Mouse (Mus musculus) stomach, postnatal 0 days (tissue): ENCODE measurements around the gene Ctnna2. TPM values are rescaled to one million over a fixed set of nuclear protein-coding genes. Genes with fewer than 3 reads are reported as not detected.

ENCODE experiments used
- ATAC-seq: fragments of 200-750 bp; cut with Nextera tagmentation; 2 replicates; pipeline ENCODE4 v1.8.0; 2017; ENCODE audit not compliant: low FRiP score, low TSS enrichment
- DNase-seq: peaks from one replicate; pipeline ENCODE4 v3.0.0-alpha.2; 2016; ENCODE audit warnings: low spot score
- H3K27ac ChIP-seq: fragments of 300-500 bp; sonication (generic); replicated peaks from 2 replicates; pipeline ENCODE4 v1.5.1; 2014; ENCODE audit warnings: mild to moderate bottlenecking, control low read depth
- H3K27me3 ChIP-seq: fragments of 300-500 bp; sonication (generic); 2 replicates; pipeline ENCODE4 v1.6.1; 2014; ENCODE audit warnings: low read length; ENCODE audit not compliant: control insufficient read depth, insufficient read depth
- H3K36me3 ChIP-seq: fragments of 300-500 bp; sonication (generic); 2 replicates; pipeline ENCODE4 v1.6.1; 2014; ENCODE audit warnings: low read length, mixed read lengths; ENCODE audit not compliant: control insufficient read depth, insufficient read depth
- H3K4me1 ChIP-seq: fragments of 300-500 bp; sonication (generic); replicated peaks from 2 replicates; pipeline ENCODE4 v1.6.1; 2014; ENCODE audit warnings: antibody characterized with exemption; ENCODE audit not compliant: control insufficient read depth, insufficient read depth
- H3K4me2 ChIP-seq: fragments of 300-500 bp; sonication (generic); replicated peaks from 2 replicates; pipeline ENCODE4 v1.6.1; 2014; ENCODE audit warnings: low read depth, mild to moderate bottlenecking, control low read depth, moderate library complexity
- H3K4me3 ChIP-seq: fragments of 300-500 bp; sonication (generic); 2 replicates; pipeline ENCODE4 v1.5.1; 2014; ENCODE audit warnings: low read depth, low read length, control low read depth
- H3K9ac ChIP-seq: fragments of 300-500 bp; sonication (generic); 2 replicates; pipeline ENCODE4 v1.6.1; 2014; ENCODE audit warnings: mild to moderate bottlenecking, low read length, control low read depth, mixed read lengths
- H3K9me3 ChIP-seq: fragments of 300-500 bp; sonication (generic); 2 replicates; pipeline ENCODE4 v1.6.1; 2016; ENCODE audit warnings: low read length; ENCODE audit not compliant: control insufficient read depth
- CTCF ChIP-seq: IDR thresholded peaks from 2 replicates; pipeline ENCODE4 v1.5.1; 2016; ENCODE audit warnings: antibody characterized with exemption, low read depth, mild to moderate bottlenecking, moderate library complexity
- EP300 ChIP-seq: optimal IDR thresholded peaks from 2 replicates; pipeline ENCODE3; 2016; ENCODE audit warnings: antibody characterized with exemption
- WGBS: fragments of 180-500 bp; shearing (Covaris S2); extraction: QIAGEN DNeasy Blood & Tissue Kit; methylation state at CpG from one replicate; pipeline ENCODE4 v1.1.7; 2014; 5-methylcytosine and 5-hydroxymethylcytosine counted together
- polyA plus RNA-seq: library from polyadenylated mRNA; unstranded; fragments of >200 nt; fragmentation: Nextera tagmentation; extraction: Ambion mirVana; gene quantifications from 2 replicates; pipeline ENCODE4 v1.2.1, GENCODE M21; 2015

The Ctnna2 gene
- polyA plus RNA-seq, 1 experiment from 2014 or later: 1.9 TPM

DNA sequence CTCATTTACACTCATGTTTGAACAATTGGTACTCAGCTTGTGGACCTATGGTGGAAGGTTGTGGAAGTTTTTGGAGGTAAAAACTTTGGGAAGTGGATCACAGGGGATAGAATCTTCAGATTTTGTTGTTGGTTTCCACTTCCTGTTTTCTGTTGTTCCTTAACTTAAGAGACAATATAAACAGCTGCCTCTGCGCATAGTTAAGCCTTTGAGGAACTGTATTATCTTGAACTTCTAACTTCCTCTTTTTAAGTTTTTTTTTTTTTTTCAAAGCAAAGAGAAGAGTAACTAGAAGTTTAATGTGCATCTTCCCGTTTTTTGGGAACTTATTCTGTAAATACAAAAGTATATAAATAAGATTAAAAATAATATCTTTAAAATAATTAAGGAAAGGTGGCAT, 644.0 kb downstream of the Ctnna2 start:
- Histone ChIP-seq H3K27me3 (no peaks in the 10 kb centered on the region), H3K27ac (no peak overlapping the region), H3K9ac (no peak overlapping the region), H3K4me1 (no peaks in the 10 kb centered on the region), H3K36me3 (no peaks in the 10 kb centered on the region), H3K4me3 (no peak overlapping the region), H3K4me2 (no peak overlapping the region), H3K9me3 (no peaks in the 10 kb centered on the region)
- DNase-seq (no peak), ATAC-seq (no peak)
- no peak for TF ChIP-seq EP300
- TF ChIP-seq CTCF: no peak
- 84% methylated on average over 2 of the region's 2 CpGs for WGBS

DNA sequence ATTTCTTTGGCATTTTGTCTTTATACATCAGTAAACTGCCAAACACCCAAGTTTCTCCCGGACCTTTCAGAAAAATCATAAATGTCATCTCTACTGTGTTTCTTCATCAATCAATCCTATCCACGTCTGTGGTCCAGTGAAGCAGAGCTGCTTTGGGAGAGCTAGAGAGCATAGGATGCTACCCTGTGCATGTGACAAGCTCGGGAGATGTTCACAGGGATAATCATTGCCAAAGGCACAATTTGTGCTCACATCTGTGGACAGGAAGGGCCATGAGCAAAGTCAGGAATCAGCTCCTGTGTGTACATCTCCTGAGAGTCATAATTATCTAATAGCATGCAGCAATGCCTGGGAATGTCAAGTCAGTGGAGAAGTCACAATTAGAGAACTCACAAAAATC, 654.8 kb downstream of the Ctnna2 start:
- H3K9ac ChIP-seq: no peak overlapping the region
- 61% methylated on average over 3 of the region's 3 CpGs for WGBS
- H3K4me1 ChIP-seq: no peaks in the 10 kb centered on the region
- DNase-seq: no peak
- H3K27ac ChIP-seq: no peak overlapping the region
- ATAC-seq: no peak
- no peaks in the 10 kb centered on the region for H3K27me3 ChIP-seq
- TF ChIP-seq CTCF (no peak), EP300 (no peak)
- H3K4me3 ChIP-seq: no peak overlapping the region
- H3K4me2 ChIP-seq: no peak overlapping the region
- H3K9me3 ChIP-seq: no peaks in the 10 kb centered on the region
- no peaks in the 10 kb centered on the region for H3K36me3 ChIP-seq

DNA sequence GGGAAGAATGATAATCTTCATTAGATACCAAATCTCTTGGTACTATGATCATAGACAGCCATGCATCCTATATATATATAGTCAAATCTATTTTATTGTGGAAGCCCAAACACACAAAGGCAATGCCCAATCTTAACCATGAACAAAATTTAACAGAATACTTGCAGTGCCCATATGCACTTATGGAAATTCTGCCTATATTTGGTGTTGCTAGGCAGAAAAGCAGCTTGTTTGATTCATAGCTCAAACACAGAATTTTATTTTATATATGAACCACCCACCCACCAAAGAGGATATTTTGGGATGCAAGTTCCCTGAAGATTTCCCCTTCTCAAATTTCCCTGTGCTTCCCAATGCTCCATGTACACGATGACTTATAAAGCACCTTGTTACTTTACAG, 655.2 kb downstream of the Ctnna2 start:
- H3K9ac ChIP-seq: no peak overlapping the region
- no peak overlapping the region for H3K4me3 ChIP-seq
- no peaks in the 10 kb centered on the region for H3K9me3 ChIP-seq
- H3K36me3 ChIP-seq: no peaks in the 10 kb centered on the region
- no peak overlapping the region for H3K27ac ChIP-seq
- no peak overlapping the region for H3K4me2 ChIP-seq
- 74% methylated on average over 1 of the region's 1 CpGs for WGBS
- TF ChIP-seq EP300: no peak
- TF ChIP-seq CTCF: no peak
- DNase-seq (no peak), ATAC-seq (no peak)
- no peaks in the 10 kb centered on the region for H3K27me3 ChIP-seq
- no peaks in the 10 kb centered on the region for H3K4me1 ChIP-seq

DNA sequence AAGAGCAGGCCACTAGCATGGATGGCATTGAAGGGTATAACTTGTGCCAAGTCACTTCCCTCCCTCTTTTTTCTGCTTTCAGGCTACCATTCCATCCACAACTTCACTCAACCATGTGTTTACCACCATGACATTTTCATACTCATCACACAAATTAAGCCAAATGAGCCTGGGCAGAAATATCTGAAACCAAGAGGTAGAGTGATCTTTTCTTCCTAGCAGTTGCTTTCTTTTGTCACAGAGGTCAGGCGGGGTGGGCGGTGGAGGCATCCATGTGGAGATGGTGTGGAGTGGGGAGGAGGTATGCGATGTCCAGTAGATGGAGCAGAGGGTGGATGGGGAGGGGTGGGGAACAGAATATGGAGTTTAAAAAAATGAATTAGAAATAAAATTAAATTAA, 672.7 kb downstream of the Ctnna2 start:
- no peaks in the 10 kb centered on the region for H3K27me3 ChIP-seq
- H3K9ac ChIP-seq: no peak overlapping the region
- no peak for ATAC-seq
- 86% methylated on average over 3 of the region's 3 CpGs for WGBS
- no peaks in the 10 kb centered on the region for H3K9me3 ChIP-seq
- no peaks in the 10 kb centered on the region for H3K4me1 ChIP-seq
- TF ChIP-seq EP300: no peak
- no peak for TF ChIP-seq CTCF
- H3K36me3 ChIP-seq: no peaks in the 10 kb centered on the region
- no peak overlapping the region for H3K4me2 ChIP-seq
- no peak overlapping the region for H3K4me3 ChIP-seq
- no peak overlapping the region for H3K27ac ChIP-seq
- DNase-seq: no peak

DNA sequence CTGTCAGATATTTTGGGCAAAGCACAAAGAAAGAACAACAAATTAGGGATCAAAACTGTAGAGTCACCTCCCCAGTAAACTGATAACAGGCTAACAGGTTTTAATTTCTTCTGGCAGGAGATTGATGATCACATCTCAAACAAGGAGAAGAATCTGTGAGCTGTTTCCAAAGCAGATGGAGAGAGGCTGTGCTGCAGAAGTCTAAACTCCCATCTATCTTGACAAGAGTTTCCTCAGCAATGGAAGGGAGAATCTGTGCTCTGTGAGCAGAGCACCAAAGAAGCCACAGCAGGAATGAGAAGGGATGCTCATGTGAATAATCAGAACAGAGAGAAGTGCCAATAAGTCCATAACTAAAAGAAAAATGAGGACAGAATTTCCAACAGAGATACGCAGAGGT, 678.2 kb downstream of the Ctnna2 start:
- TF ChIP-seq CTCF: no peak
- no peak for TF ChIP-seq EP300
- Histone ChIP-seq H3K27me3 (no peaks in the 10 kb centered on the region), H3K4me3 (no peak overlapping the region), H3K4me2 (no peak overlapping the region), H3K27ac (no peak overlapping the region), H3K9ac (no peak overlapping the region), H3K36me3 (no peaks in the 10 kb centered on the region), H3K4me1 (no peaks in the 10 kb centered on the region), H3K9me3 (no peaks in the 10 kb centered on the region)
- DNase-seq (no peak), ATAC-seq (no peak)
- 53% methylated on average over 1 of the region's 1 CpGs for WGBS

DNA sequence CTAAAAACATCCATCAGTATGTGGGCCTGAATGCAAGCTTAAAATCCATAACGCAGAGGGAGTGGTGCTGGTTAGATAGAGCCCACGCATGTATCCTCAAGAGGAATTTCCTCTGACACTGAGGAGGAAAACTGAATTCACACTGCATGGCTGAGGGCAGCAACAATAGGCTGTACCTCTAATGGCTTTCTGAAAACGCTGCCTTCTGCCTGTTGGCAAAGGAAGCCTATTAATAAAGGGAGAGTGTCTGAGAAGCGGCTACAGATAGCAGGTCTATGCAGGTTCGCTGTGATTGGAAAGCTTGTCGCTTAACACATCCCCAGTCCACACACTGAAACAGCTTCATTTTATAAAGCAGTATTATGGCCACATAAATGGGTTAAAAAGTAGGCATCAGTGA, 688.1 kb downstream of the Ctnna2 start:
- Histone ChIP-seq H3K9ac (no peak overlapping the region), H3K27me3 (no peaks in the 10 kb centered on the region), H3K27ac (no peak overlapping the region), H3K4me2 (no peak overlapping the region), H3K4me1 (no peaks in the 10 kb centered on the region), H3K9me3 (no peaks in the 10 kb centered on the region), H3K36me3 (no peaks in the 10 kb centered on the region), H3K4me3 (no peak overlapping the region)
- no peak for DNase-seq
- TF ChIP-seq EP300 (no peak), CTCF (no peak)
- ATAC-seq: no peak
- WGBS: 62% methylated on average over 6 of the region's 6 CpGs
